Mouse (Mus musculus) layer of hippocampus, adult 2 months (tissue): ENCODE data around the gene Bcl11b. TPM values are rescaled to one million over a fixed set of nuclear protein-coding genes. Genes with fewer than 3 reads are reported as not detected.

Experiments used
- DNase-seq, 2 experiments: peaks; one replicate each; pipeline ENCODE4 v3.0.0; 2022; ENCODE audit warnings: low spot score in 2 of 2
- H3K27ac ChIP-seq: fragments of 200-600 bp; 2 replicates; pipeline ENCODE4 v1.8.1; 2022
- H3K4me3 ChIP-seq: fragments of 200-600 bp; 2 replicates; pipeline ENCODE4 v1.8.1; 2022; ENCODE audit warnings: mild to moderate bottlenecking
- CTCF ChIP-seq: fragments of 200-600 bp; conservative IDR thresholded peaks from 2 replicates; pipeline ENCODE4 v1.8.1; 2022; ENCODE audit warnings: antibody characterized with exemption, mild to moderate bottlenecking, moderate library complexity
- total RNA-seq, 2 experiments: library from RNA; stranded (reverse); gene quantifications; 2 replicates each; pipeline ENCODE4 v1.2.3; 2021

Gene Bcl11b
- total RNA-seq, 2 experiments from 2014 or later = 144 to 145 TPM

DNA sequence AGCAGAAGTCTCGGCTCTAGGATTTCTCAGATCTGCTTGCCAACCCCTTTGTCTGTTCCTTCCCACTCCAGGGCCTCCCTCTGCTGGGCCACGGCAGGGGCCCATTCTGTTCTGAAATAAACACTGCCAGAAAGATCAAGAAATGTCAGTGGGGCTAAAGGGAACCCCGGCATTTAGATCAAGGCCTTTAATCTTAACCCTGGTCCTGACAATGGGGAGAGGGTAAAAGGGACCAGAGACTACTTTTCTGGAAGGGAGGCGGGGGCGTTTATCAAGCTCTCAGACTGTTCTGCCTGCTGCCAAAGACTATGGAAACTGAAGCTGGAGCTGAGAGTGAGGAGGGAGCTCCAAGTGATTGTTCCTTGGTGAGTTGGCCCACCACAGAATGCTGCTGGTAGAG lies 114.8 kb downstream of the Bcl11b start:
- TF ChIP-seq CTCF = no peak
- Histone ChIP-seq H3K4me3 (no peak overlapping the region), H3K27ac (peak overlapping the region; percentile 18; the same call in 1 of the 2 replicates)
- DNase-seq = no peak

DNA sequence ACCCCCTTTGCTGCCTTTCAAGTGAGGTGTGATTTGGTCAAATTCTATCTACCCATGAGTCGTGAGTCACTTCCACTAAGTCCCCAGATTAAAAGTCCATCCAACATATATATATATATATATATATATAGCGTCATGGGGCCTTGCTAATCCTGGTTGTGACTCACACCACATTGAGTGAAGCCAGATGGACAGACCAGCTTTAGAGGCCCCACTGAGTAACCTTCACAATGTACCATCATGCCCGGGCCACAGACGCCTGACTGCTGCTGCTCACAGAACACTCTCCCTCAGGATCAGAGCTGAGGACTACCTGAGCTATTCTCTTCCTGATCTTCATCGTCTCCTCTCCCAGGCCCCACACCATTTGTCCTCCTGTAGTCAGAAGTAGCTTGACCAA lies 115.4 kb downstream of the Bcl11b start:
- no peak for DNase-seq
- TF ChIP-seq CTCF = no peak
- H3K4me3 ChIP-seq = no peak overlapping the region
- peak overlapping the region; percentile 18; the same call in 1 of the 2 replicates for H3K27ac ChIP-seq

DNA sequence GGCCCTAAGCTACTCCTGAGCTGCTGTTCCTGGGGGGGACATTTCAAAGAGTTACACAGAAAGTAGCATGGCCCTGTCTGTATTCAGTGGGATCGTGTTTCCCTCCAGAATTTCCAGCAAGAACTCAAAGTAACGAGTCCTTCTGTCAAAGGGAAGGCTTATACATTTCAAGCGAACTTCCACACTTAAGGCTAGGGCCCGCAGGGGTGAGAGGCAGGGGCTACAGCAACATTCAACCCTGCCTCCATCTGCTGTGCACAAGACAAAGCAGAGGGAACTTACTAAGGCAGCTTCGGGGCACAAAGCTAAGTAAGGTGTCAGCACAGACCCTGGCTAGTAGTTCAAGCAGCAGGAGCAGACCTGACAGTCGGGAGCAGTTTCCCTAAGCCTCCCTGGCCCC lies 115.8 kb downstream of the Bcl11b start:
- no peak for DNase-seq
- no peak overlapping the region for H3K27ac ChIP-seq
- no peak for TF ChIP-seq CTCF

DNA sequence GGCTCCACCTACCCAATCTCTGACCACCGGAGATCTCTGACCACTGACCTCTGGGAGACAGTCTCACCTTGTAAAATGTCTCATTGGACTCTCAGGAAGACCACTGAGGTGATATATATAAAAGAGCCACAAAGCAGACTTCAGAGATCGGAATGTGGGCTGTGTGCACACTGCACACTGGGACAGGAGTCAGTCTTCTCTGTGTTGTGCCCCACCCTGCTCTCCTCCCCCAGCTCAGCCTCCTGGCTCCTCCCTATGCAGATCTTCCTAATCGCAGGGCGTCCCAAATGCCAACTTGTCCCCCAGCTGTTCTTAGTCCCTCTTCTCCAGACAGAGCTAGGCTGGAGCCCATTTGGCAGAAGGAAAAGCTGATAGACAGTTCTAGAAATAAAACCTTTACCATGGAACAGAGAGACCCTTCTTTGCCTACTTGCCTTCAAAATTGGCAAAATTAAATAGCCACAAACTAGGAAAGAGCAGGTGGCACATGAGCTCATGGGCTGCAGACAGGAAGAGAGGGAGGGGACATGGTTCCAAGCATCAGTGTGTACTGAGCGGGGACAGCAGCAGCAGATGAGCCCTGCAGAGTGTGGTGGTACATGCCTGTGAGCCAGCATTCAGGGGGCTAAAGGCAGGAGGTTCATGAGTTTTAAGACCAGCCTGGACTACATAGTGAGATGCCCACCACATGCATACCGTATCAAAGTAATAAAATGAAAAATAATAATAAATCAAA lies 118.9 kb downstream of the Bcl11b start:
- Histone ChIP-seq H3K4me3 (no peak overlapping the region), H3K27ac (peak overlapping the region; percentile 43; the same call in 1 of the 2 replicates)
- no peak for TF ChIP-seq CTCF
- DNase-seq = no peak

More for the DNA sequence above, 115.8 kb downstream of the Bcl11b start:
- no peak overlapping the region for H3K4me3 ChIP-seq

DNA sequence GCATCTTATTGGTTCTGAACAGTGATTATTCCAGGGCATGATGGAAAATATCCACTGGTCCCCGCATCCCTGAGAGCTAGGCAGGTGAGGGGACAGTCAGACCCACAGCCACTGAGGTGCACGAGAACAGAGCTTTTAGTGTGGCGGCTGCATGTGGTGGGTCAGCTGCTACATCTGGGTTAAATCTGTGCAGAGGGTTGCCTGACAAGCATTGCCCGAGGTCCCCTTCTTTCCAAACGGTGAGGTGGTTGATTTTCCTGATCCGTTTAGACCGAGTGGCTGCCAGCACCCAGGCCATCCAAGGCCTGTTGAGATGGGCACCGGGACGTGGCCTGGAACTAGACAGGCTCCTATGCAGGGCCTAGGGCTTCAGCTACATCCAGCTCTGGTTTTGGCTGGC lies 121.7 kb downstream of the Bcl11b start:
- H3K27ac ChIP-seq = no peak overlapping the region
- no peak for DNase-seq
- no peak overlapping the region for H3K4me3 ChIP-seq
- TF ChIP-seq CTCF = no peak

DNA sequence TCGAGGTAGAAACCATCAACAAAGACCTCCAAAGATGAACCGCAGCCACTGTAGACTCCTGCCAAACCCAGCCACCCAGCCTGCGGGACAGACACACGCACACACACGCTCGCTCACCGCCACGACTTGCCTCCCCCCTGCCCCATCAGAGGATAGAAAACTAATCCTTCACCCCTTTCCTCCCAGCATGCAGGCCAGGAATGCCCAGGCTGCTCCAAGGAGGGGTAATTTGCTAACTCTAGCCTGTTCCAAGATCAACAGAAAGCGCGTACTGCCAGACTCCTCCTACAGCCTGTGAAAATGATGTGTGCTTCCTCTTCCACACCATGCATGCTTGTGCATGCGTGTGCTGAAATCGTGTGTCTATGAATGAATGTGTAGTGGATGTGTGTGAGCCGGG lies 122.7 kb downstream of the Bcl11b start:
- no peak overlapping the region for H3K27ac ChIP-seq
- no peak overlapping the region for H3K4me3 ChIP-seq
- DNase-seq = no peak
- TF ChIP-seq CTCF = no peak

DNA sequence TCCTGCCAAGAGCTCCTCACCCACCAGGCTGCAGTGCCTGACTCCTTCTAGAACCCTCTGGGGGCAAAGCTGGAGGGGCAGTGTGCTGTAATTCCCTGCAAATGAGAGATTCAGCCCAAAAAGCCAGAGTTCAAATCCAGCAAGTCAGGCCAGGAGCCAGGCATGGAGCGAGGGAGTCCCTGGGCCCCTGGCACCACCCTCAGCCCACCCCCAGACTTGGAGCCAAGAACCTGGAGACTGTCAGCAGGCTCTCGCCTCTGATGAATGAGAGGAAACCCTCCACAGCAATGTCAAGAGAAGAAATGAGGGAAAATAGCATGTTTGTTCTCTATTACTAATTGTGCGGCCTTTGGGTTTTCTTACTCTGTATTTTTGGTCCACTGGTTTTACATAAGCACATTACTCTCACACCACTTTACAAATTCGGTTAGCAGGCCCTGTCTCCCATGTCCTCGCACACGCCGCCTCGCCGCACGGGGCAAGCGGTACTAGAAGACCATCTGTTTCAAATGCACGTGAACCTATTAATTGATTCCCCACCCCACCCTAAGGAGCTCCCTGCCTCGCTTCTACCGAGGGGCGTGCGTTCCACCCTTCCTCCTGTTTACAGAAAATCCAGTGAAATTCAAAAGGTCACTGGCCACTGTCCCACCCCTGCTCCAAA lies 124.2 kb downstream of the Bcl11b start:
- no peak for DNase-seq
- no peak for TF ChIP-seq CTCF
- no peak overlapping the region for H3K27ac ChIP-seq
- H3K4me3 ChIP-seq = no peak overlapping the region

DNA sequence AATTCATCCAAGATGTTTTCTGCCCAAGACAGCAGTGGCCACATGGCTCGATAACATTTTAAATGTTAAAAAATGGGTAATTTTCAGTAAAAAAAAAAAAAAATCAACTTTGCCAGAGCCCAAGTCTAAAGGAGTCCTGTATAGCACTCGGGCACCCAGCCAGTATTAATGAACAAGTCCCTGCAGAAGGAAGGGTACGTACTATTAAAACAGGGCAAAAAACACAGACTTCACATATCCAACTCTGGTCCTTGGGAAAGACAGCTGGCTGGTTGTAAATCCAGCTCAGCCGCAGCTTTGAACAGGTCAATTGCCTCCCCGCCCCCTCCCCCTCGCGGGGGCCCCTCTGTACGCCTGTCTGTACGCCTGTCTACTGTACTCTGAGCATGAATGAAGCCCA lies 127.2 kb downstream of the Bcl11b start:
- Histone ChIP-seq H3K4me3 (no peak overlapping the region), H3K27ac (no peak overlapping the region)
- TF ChIP-seq CTCF = no peak
- no peak for DNase-seq

DNA sequence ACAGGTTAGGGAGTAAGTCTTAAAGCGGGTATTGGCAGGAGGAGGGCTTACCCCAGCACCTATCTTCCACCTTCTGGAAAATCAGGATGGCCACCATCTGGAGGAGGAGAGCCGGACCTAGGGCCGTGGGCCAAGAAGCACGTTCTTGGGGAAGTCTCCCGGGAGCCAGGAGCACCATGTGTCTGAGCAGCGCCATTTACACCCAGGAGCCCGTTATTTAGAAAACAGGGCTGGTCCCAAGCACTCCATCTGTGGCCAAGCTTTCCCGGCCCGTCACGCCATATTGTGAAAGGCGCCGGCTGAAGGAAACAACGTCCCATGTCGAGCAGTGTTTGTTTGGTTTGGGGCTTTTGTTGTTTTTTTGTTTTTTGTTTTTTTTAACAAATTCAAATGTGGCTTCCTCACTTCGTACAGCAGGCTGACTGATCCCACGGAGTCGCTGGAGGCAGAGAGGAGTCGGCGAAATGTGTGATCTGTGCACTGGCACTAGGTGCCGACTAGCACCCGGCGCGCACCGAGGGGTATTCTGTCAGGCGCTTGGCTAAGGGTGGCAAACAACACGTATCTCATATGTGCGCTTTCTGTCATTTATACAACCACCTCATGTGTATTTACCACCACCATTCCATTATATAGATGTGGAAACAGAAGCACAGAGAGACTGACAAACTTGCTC lies 128.8 kb downstream of the Bcl11b start:
- no peak for DNase-seq
- Histone ChIP-seq H3K4me3 (peak overlapping the region; percentile 10; the same call in 1 of the 2 replicates), H3K27ac (no peak overlapping the region)
- TF ChIP-seq CTCF = no peak

DNA sequence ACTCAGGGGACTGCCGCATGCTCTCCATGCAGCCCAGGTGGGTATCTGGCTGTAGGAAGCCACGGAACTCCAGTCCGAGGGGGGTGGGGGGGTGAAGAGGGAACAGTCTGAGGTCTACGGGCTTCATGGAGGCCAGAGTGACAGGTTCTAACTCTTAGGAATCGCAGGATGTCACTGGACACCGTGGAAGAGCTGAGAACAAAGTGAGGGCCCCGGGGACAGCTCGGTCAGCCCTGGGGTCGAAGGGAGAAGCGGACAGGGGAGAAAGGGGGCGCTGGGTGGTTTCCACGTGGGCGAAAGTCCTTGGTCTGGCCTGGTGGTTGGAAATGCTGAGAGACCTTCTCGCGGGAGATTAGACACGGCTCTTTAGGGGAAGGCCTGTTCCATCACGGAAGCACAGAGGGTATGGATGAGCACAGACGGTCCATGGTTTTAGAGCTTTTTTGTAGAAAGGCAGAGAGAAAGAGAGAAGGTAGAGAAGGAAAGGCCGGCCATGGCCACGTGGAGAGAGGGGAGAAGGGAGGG lies 133.8 kb downstream of the Bcl11b start:
- Histone ChIP-seq H3K4me3 (no peak overlapping the region), H3K27ac (no peak overlapping the region)
- no peak for TF ChIP-seq CTCF
- no peak for DNase-seq

DNA sequence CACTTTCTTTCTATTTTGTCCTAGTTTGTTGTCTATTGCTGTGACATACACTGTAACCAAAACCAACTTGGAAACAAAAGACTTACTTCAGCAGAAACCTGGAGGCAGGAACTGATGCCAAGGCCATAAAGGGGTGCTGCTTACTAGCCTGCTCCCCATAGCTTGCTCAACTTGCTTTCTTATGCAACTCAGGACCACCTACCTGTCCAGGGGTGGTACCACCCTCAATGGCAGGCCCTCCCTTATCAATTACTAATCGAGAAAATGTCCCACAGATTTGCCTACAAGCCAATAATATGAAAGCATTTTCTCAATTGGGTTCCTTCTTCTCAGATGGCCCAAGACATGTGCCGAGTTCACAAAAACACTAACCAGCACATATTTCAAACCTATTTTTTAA lies 135.1 kb downstream of the Bcl11b start:
- DNase-seq = no peak
- TF ChIP-seq CTCF = no peak
- no peak overlapping the region for H3K27ac ChIP-seq
- H3K4me3 ChIP-seq = no peak overlapping the region

Other genes starting within 250 kb of the Bcl11b start
- 100 to 1,000 TPM; 148 to 154 TPM for gene Setd3, start 175.7 kb upstream of the Bcl11b start, total RNA-seq
- 10 to 100 TPM; 29.6 to 30.8 TPM for gene Ccnk, start 176.0 kb upstream of the Bcl11b start, total RNA-seq